Mouse (Mus musculus) regulatory T cell (primary cell): Measurements from ENCODE around the gene Six5.

Experiments
- in situ Hi-C: fragments of 300-600 bp; cut with MboI, MseI; formaldehyde crosslinking; loops from one replicate; pipeline ENCODE4 v1.15.1; 2025; ENCODE audit warnings: high pct_unique_total_duplicates

Gene Six5

DNA sequence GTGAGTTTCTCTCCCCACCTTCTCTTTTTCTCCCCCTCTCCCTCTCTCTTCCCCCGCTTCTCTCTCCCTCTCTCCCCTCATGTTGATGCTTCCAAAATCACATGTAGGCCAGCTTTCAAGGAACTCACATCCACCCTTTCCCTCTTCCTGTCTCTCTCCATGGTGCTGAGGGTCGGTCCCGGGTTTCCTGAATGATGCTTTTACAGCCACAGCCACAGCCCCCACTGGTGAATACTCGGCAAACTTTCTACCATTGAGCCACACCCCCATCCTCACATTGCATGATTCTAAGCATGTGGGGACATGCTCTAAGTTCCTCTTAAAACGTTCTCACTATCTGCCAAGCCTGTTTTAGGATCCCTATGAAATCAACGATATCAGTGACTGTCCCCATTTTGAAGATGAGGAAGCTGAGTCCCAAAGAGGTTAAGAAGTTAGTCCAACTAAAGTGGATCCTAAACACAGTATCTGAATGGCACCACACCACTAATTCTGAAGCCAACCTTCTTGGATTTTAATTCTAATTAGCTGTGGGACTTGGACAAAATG lies 53.2 kb downstream of the Six5 start:
- in situ Hi-C loops, result no loop called here
